Mouse (Mus musculus): ENCODE data around the gene 1700018G05Rik. TPM values are rescaled to one million over a fixed set of nuclear protein-coding genes. Genes with fewer than 3 reads are reported as not detected.

1700018G05Rik gene
- polyA plus RNA-seq (2015; fragmentation: Illumina TruSeq; extraction: RNeasy Lipid Tissue Mini Kit (QIAGEN cat#74804); ENCODE audit: low read depth, low replicate concordance), result not detected

DNA sequence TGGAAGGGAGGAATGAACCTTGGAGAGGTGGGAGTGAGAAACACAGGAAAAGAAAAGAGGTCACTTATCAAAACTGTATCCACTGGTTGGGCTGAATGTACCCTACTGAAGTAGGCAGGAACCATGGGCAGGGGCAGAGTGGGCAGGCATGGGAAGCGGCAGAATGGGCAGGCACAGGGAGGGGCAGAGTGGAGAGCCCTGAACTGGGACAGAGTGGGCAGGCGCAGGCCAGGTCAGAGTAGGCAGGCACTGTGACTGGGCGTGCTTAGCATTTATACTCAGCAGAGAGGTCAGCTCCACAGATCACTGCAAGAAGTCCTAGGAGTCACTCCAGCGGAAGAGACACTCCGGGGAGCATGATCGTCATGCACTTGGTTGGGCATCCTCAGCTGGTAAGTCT lies at the start of gene 1700018G05Rik:
Gene 1700018G05Rik (plus strand): TSS at position 301 of the 400 bp plus-strand sequence.

DNA sequence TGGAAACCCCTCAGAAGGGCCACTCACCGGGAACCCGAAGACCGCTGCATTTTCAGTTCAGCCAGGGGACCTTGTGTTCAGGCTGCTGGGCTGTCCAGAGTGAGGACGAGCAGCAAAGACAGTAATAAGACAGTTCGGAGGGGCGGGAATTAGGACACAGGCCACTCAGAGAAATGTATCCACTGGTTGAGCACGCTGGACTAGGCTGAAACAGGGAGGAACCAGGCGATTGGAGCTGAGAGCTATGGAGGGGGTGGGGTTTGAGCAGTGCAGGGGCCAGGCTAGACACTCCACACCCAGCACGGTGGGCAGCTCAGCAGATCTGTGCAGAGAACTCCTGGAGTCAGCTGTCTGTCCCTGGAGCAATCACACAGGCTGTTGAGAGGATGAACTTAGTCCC lies 19.6 kb upstream of the 1700018G05Rik start, which contains the start of the genes Dmrtc1a and 1700011M02Rik:
Gene Dmrtc1a (minus strand): TSS at position 101 of the 400 bp plus-strand sequence.
Gene 1700011M02Rik (plus strand): TSS at position 319 of the 400 bp plus-strand sequence.

Other genes starting within 250 kb of the 1700018G05Rik start
- not detected for gene Gm3880, start 241.4 kb upstream of the 1700018G05Rik start, polyA plus RNA-seq (2015; fragmentation: Illumina TruSeq; extraction: RNeasy Lipid Tissue Mini Kit (QIAGEN cat#74804); ENCODE audit: low read depth, low replicate concordance)
- gene Gm9112, start 220.7 kb upstream of the 1700018G05Rik start, polyA plus RNA-seq (2015; fragmentation: Illumina TruSeq; extraction: RNeasy Lipid Tissue Mini Kit (QIAGEN cat#74804); ENCODE audit: low read depth, low replicate concordance), result not detected
- gene Dmrtc1b, start 220.5 kb upstream of the 1700018G05Rik start, polyA plus RNA-seq (2015; fragmentation: Illumina TruSeq; extraction: RNeasy Lipid Tissue Mini Kit (QIAGEN cat#74804); ENCODE audit: low read depth, low replicate concordance), result not detected
- gene Dmrtc1c1, start 125.4 kb upstream of the 1700018G05Rik start, polyA plus RNA-seq (2015; fragmentation: Illumina TruSeq; extraction: RNeasy Lipid Tissue Mini Kit (QIAGEN cat#74804); ENCODE audit: low read depth, low replicate concordance), result not detected
- not detected for gene Dmrtc1c2, start 73.8 kb upstream of the 1700018G05Rik start, polyA plus RNA-seq (2015; fragmentation: Illumina TruSeq; extraction: RNeasy Lipid Tissue Mini Kit (QIAGEN cat#74804); ENCODE audit: low read depth, low replicate concordance)
- gene 1700031F05Rik, start 60.4 kb upstream of the 1700018G05Rik start, polyA plus RNA-seq (2015; fragmentation: Illumina TruSeq; extraction: RNeasy Lipid Tissue Mini Kit (QIAGEN cat#74804); ENCODE audit: low read depth, low replicate concordance), result not detected
- gene Dmrtc1a, start 19.7 kb upstream of the 1700018G05Rik start, polyA plus RNA-seq (2015; fragmentation: Illumina TruSeq; extraction: RNeasy Lipid Tissue Mini Kit (QIAGEN cat#74804); ENCODE audit: low read depth, low replicate concordance), result 6.7 TPM
- not detected for gene 1700011M02Rik, start 19.5 kb upstream of the 1700018G05Rik start, polyA plus RNA-seq (2015; fragmentation: Illumina TruSeq; extraction: RNeasy Lipid Tissue Mini Kit (QIAGEN cat#74804); ENCODE audit: low read depth, low replicate concordance)